Mouse (Mus musculus) urinary bladder, postnatal 4 days (tissue): Measurements from ENCODE around the gene Mecom.

ENCODE experiments used
- DNase-seq, 2 experiments: peaks; one replicate each; pipeline ENCODE4 v3.0.0; 2021 to 2022; ENCODE audit warnings: low spot score in 2 of 2

Mecom gene

DNA sequence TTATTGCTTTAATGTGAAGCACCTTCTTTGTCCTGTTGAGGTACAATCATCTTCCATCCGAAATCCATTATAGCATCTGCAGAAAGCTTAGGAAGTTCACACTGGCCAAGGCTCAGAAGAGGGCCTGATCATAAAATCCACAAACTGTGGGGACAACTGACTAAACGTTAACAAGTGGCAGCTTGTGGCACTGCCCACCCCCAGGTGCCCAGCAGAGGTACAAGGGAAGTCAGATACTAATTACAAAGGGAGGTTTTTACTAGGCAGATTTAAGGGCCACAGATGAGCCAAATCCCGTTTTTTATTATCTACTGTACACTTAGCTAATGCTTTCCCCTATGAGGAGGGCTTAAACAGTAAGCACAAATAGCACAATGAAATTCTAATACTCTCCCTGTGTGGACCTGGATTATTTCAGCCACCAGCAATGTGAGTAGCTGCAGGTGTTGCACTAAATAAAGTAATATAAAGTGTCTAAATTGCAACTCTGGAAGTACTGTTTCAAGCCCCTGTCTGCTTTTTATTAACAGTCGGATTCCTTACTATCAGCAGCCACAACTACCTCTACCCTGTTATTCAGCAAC is 443.2 kb downstream of the Mecom start:
- DNase-seq, result no peak

DNA sequence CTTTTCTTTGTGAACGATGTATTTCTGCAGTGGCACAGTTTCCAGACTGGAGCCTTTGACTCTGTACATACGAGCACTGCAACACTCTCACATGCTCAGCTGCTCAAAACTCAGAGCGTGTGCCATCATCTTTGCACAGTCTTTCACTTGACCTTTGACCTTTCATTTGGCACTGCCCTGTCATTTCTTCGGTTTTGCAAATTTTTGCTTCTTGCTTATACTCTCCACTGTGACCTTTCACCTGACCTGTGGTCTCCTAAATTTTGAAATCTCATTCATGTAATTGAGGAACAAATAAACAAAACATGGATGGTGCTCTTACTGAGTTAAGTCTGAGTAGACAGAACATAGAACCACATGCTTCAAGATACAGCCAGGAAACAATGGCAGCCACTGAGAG is 446.7 kb downstream of the Mecom start:
- no peak for DNase-seq

DNA sequence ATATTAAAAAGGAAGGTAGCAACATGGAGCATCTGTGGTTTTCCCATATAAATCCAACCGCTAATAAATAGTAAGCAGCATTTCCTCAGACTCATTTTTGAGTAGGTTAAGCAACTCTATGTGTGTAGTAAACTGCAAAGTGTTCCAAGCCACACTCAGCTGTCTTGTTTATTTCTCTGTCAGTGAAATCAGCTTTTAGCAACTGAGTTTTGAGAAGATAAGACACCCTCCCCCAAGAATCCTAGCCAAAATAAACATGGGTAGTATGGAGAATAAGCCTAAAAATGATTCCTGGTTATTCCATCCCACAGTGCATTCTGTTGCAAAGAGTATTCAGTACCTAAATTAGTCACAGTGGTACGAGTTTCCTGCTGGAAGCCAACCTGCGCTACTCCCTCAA is 450.1 kb downstream of the Mecom start:
- no peak for DNase-seq

DNA sequence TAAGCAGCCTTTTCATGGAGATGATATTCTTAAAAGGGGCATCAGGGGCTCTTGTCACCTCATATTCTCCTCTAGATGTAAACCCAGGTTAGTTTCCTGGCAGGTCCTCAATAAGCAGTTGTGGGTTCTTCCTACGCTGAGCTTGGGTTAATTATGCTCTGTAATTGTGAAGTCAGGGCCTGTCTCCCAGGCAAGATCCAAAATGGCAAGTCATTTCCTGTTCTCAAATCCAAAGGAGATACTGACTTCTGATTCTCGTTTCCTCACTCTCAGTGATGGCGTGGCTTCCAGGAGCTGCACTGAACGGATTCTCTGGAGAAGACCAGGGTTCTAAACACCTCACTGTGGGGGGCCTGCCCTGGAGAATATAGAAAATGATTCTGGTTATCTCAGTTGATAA is 450.7 kb downstream of the Mecom start:
- no peak for DNase-seq

DNA sequence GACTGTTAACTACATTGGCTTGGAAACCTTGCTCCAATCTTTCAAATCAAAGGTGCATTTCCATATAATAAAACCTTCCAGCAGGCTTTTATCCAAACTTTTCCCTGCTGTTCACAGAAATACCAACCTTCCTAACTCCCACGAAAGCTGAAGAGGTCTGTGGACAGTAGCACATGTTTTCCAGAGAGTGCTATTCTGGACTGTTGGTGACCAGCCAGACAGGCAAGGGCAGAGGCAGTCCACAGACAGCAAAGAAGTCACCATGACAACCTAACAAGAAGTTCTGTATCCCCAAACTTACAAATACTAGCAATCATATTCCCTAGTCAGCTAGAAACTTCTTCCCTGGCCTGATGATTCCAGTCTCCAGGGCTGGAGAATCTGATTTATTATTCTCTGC is 454.8 kb downstream of the Mecom start:
- no peak for DNase-seq

DNA sequence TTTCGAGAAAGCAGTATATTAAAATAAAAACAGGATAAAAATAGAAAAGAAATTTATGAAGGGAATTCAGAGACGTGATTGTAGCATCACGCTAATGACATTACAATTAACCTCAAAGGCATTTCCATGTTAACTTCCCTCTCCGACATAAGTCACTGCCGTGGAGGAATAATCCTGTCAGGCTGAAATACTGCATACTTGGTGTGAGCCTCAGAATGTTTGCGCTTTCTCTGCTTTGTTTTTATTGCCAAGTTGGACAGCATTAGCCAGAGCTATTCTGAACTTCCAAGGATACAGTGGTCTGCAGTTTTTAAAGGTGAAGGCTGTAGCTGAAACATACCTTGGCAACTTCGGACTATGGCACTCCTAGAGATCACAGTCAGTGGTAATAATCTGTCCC is 455.3 kb downstream of the Mecom start:
- DNase-seq, result no peak

DNA sequence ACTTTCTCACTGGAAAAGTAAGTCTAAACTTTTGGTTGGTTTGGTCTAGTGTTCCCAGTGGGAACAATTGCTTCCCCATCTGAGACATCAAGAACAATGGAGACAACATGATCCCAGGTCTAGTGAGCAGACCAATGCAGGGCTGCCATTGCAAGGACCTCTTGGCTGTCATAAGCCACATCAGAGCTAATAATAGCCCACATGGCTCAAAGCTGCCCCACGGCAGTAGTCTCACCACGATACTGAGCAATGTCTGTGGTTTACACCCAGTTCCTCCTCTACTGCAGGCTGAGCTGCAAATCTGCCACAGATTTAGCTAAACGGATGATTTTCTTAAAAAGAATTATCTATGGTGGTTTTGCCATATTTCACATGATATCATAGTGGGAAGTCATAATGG is 455.9 kb downstream of the Mecom start:
- no peak for DNase-seq

DNA sequence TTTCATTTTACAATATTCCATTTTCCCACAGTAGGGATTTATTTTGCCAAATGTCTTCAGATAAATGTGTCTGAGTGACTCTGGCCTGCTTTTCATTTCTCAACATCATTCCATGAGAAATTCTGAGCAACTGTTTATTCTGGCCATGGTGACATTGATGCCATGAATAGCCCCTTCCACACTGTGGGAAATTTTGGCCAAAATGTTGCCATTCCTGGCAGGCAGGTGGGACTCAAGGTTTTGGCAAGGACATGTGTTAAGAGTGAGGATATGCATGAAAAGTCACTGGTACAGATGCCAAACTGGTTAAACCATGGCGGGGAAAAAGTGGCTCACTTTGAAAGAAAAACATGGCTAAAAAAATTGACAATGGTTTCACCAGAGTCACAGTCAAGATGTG is 456.4 kb downstream of the Mecom start:
- no peak for DNase-seq

DNA sequence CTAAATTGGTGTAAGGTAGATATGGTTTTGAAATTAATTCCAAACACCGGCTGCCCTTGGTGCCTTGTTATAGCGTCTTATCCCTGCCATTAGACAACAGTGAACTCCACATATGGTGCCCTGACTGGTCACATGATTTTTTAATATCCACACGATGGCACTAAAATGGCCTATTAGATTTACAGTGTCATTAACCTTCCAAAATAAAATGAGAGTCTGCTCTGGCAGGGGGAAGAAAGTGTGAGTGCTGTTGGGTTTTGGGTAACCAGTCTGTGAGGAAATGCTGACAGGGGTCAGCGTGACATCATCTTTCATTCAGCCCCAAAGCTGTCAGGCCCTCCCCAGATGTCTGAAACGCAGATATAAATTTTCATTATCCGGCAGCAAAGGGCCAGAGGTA is 461.7 kb downstream of the Mecom start:
- no peak for DNase-seq

DNA sequence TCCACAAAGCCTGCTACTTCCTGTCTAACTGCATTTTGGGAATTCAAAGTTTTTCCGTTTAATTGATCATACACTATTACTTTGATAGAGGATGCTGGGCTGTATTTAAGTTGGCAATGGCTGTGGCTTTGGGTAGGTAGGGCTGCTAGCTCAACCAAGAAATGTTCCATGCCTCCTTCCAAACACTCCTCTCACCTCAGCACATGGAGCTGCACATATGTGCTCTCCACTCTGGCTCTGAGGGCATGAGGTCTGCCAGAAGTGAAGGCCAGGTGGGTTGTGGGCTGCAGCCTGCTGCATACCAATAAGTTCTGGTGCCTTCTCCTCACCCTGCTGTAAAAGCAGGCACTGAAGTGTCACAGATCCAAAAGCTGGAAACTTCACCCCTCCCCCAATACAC is 464.0 kb downstream of the Mecom start:
- DNase-seq, result no peak

DNA sequence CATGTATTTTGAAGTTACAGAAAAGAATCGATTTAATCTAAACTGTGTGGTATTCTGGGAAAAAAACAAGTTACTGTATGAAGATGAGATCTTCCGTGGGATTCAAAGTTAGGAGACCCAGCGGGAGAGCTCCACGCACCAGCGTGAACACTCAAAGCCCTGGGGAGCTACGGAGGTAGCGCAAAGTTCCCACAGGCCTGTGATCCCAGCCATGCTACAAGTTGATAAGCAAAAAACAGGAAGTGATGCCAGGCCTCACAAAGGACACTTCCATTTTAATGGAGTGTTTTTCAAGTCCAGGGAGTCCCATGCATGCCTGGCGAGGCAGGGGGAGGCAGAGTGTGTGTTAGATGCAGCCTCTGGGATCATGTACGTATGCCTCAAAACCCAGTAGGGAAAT is 464.5 kb downstream of the Mecom start:
- DNase-seq, result no peak

DNA sequence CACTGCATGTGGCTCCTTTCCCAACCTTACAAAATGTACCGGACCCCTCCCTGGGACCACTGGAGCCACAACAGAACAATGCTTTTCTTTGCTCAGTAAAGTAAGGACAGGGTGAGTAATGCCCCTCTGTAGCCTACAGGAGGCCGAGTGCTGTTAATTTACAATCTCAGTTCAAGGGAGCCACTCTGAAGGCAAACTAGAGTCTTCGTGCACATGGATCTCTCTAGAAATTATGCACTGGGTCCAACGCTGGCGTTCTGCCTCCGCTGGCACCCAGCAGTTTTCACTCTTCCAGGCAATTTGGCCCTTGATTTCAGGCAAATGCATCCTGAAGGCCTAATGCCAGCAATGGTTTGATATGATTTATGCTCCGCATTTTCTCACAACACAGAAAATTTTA is 467.0 kb downstream of the Mecom start:
- no peak for DNase-seq

DNA sequence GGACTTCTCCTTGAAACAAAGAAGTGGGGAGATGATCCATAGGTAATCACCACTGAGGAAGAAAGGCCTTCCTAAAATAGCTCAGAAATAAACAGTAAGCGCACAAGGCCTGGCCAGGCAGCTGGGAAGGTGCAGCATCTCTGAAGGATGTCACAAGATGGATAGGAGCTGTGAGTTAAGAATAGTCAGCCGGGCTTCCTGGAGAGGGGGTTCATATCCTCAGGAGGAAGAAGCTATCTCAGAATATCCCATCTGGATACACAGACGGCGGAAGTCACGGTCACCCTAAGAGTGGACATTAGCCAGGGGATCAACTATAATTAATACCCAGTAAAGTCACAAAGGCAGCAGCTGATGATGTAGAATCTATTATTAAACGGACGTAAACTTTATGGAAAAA is 471.3 kb downstream of the Mecom start:
- no peak for DNase-seq

DNA sequence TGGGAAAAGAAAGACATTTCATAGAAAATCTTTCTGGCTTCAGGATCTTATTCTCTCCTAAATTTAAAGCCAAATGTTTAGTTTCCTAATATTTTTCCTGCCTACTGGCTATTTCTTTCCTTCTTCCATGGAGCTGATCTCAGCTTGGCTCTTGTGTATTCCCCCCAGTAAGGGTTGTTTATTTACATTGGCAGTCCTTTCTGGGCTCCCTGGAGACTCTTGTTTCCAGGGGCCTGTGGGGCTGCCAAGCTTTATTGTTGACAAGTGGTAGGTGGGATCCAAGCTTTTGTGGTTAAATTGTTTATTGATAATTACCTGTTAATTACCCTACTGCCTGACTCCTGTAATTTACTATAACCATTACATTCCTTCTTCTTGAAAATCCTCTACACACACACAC is 476.5 kb downstream of the Mecom start:
- no peak for DNase-seq

DNA sequence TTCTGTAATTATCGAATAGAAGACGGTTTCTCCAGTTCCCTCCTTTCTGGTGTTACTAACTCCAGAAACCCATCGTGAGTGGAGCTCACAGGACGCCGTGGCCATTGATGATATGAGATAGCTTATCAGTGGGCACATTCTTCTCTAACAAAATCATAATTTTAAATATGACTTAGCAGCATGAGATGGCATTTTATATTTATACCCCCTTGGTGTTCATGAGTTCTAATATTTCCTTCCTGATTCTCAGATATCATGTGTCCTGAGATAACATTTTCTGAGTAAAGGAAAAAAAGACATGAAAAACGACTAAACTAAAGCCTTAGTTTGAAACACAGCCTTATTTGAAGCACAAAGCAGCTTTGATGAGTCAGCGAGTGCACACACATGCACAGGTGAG is 481.3 kb downstream of the Mecom start:
- no peak for DNase-seq

DNA sequence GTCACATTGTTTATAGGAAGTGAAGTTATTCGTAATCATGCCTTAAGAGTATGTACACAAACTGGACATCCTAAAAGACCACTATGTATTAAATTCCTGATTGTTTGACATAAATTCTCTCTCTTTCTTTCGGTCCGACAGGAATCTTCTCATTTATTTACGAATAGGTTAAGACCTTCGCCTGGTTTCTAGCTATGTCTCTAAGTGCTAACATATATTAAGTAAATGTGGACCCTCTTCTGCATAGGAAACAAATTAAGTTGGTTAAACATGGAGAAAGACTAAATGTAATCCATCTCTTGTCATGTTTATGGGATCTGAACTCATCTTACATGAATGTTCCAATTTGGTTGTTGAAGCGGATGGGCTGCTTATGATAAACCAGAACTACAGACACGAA is 487.8 kb downstream of the Mecom start:
- DNase-seq, result no peak

DNA sequence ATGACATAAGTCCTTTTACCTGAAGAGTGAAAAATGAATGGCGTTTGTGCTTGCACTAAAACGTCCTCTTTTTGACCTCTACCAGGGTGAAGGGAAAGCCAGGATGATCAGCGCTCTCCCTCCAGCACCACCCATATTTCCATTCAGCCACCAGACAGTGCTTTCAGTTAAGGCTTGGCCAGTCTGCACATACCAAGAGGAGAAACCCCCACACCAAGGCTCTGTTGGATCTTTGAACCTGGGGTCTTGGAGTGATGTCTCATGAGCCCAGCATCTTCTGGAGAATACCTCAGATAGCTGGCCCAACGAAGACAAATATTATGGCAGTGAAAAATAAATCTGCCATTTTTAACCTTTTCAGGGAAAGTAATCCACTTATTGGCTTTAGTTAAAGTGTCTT is 488.2 kb downstream of the Mecom start:
- DNase-seq, result no peak

DNA sequence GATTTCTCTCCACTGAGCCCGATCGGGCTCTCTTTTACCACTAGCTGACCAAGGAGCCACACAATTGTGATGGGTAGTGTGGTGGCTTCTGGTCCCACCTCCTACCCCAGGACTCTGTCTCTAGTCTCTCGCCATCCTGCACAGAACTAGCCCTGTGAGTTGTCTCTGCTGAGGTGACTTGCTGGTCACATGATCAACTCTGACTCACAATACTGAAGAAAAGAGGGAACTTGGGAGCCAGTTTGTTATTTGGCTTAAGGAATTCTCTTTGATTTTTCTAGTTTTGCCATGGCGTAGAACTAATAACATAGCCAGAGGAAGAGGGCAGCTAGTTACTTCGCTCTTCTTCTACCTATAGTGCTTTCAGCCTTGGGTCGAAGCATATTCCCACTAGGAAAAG is 496.5 kb downstream of the Mecom start:
- DNase-seq, result no peak

DNA sequence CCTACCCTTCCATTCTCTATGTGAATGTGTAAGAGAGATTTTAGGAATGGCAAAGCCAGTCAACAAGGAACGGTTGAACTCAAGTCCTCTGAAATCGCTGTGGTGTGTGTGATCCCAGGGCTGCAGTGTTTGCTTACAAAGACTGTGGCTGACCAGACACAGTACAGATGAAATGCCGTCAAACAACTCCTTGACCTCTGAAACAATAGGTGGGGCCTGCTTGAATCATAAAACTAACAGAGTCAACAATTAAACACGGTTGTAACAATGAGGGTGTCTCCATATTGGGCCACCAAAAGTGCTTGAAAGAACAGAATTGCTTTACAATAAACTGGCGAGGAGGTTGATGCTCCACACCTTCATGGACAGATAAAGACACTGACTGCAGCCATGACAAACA is 497.0 kb downstream of the Mecom start:
- DNase-seq, result no peak

DNA sequence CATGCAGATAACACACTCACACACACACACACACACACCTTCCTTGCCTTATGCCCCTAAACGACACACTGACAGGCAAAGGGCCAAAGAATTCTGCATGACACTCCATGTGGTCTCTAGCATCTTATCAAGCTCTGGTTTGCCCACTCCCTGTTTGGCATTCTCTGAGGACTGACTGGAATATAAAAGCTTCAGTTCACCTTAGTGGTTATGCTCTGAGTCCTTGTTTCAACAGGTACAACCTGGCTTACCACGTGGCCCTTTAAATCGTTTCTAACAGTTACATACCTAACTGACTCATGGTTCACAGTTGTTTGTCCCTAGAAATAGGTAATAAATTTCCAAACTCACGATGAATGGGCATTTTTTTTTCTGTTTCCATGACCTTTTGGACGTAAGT is 499.0 kb downstream of the Mecom start:
- no peak for DNase-seq

DNA sequence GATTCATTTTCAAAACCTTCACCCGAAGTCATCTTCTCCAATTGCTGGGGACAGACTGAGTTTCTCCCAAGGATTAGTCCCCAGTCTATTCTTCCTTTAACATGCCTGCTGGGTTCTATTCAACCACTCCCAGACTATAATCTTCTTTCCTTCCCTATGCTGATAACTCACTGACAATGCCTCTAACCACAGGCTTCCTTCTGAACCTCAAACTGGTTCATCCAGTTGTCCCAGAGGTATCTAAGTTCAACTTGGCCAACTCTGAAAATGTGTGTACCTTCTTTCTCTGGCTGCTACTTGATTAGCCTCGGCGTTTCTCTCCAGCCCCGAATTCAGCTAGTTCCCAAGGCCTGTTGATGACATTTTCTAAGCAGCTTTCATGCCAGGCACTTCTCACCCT is 499.7 kb downstream of the Mecom start:
- DNase-seq, result no peak

DNA sequence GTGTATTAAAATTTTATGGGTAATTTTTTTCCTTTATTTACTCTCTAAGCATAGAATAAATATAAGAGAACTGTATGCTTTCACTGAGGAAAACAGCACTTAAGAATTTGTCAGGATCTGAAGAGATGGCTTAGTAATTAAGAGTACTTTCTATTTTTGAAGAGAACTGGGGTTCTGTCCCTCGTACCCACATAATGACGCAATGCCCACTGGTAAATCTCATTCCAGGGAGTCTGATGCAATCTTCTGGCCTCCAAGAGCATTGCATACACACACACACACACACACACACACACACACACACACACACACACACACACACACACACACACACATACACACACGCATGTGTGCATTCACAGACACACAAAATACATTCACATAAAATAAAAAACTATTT is 504.3 kb downstream of the Mecom start:
- DNase-seq, result no peak

DNA sequence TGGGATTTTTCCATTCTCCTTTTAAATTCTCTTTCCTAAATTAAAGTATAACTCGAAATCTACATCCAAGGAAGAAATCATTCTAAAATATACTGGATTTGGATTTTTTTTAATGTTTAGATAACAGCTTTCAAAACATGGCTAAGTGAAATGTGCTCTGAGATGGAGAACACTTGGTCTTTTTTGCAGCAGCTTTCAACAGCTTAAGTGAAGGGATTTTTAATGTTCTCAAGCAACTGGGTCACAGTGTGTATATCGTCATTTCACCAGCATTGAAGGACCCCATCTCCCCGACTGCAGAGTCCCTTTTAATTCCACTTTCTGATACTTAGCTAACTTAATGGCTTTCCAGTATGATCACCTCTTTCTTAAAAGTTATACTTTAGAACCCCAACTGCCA is 509.3 kb downstream of the Mecom start:
- no peak for DNase-seq

DNA sequence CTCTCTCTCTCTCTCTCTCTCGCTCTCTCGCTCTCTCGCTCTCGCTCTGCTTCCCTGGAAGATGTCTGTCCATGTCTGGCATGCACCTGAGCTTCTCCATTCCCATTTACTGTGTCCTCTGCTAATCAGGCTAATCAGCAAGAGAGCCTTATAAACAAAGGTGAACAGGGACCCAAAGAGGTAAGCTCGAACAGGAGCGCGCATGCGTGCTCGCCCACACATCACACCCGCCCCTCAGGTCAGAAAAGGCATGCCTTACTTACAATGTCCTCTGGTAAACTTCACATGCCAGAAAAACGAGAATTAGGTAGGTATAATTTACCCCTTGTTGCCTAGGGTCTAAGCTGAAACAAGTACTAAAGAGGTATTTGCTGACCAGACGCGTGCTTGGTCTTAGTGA is 527.8 kb downstream of the Mecom start:
- no peak for DNase-seq

DNA sequence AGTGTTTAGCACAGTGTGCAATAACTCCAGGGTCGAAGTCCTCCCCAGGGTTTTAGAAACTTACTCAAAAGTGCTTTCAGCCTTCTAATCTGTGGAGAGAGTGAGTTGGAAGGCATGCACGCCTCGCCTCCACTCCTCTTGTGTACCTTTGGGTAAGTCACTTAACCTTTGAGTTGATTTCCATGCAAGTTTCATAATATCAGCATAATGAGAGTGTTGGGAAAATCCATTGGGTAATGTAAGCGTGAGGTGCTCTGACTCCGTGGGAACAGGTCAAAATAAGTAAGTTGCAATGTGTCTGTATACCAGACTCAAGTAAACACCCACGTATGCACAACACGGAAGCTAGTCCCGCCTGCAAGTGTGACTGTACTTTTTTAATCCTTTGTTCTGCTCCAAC is 528.4 kb downstream of the Mecom start:
- DNase-seq, result no peak
